Mouse (Mus musculus): ENCODE data around the gene Cab39.

GRCm38 (mm10) chr1:85818121-85818520, 24.9 kb downstream of the Cab39 start:
- TF ChIP-seq GATA1 (IDR thresholded peaks at IDR 0.05; ENCODE audit: low read length): no peak
- no peak for TF ChIP-seq TAL1 (IDR thresholded peaks at IDR 0.05; ENCODE audit: low read length)
